Mouse (Mus musculus): Measurements from ENCODE around the gene Dscam.
"Not testable (repeated sequence)": the region's sequence is repeated elsewhere in the genome, so short reads cannot be mapped to it uniquely, and the experiment has no call there.

Dscam gene

DNA sequence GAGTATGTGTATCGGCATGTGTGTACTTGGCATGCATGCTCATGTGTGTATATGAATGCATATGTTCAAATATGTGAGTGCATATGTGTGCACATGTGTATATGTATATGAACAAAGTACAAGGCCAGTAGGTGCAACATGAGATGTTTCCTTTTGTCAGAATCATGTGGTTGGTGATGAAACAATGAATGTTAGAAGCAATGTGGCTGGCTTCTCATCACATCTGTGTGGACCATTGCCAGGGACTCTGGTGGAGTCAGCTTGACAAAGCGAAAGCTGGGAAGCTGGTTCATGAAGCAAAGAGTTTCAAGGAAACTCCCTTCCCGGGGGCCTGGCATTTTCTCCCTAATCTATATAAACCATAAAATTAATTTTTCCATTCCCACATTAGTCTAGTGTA lies 286.0 kb downstream of the Dscam start:
- DNase-seq (ENCODE audit: low spot score in 2 of 2), result not testable (repeated sequence)

DNA sequence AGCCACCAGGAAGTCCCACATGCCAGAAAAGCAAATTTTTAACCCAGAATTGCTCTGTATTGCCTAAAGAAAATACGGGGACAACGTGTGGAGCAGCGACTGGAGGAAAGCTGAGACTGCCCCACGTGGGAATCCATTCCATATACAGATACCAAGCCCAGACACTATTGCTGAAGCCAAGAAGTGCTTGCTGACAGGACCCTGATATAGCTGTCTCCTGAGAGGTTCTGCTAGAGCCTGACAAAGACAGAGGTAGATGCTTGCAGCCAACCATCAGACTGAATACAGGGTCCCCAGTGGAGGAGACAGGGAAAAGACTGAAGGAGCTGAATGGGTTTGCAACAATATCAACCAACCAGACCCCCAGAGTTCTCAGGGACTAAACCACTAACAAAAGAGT lies 293.3 kb downstream of the Dscam start:
- DNase-seq (ENCODE audit: low spot score in 2 of 2), result no peak

DNA sequence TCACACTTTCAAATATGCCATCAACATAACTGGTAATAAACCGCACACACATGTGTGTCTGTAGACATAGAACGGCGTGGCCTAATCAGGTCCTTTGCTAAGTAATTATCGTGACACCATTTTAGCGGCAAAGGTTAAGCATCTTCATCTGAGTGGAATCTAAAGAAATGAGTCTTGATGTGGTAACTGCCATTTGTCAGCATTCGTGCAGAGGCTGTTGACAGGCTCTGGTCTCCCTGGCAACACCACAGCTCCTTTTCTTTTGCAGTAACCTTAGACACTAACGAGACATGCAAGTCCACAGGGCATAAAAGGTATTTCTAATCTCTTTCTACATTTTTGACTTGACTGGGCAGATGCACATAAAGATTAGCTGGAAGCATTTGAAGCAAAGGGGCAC lies 297.8 kb downstream of the Dscam start:
- no peak for DNase-seq (ENCODE audit: low spot score in 2 of 2)

DNA sequence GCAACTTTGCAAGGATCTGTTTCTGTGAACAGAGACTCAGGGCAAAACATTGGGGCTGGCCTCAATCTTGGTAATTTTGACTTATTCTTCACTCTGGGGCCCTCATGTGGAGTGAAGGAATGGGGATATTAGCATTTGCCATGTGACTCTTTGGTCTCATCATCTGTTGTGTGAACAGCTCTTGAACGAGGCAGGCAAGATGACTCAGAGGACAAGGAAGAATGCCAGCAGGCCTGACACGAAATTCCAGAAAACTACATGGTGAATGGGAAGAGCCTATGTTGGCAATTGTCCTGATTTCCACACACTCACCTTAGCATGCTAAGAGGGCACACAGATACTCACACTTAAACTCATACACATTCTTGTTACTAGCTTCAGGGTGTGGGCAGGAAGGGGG lies 313.0 kb downstream of the Dscam start:
- DNase-seq (ENCODE audit: low spot score in 2 of 2), result no peak

DNA sequence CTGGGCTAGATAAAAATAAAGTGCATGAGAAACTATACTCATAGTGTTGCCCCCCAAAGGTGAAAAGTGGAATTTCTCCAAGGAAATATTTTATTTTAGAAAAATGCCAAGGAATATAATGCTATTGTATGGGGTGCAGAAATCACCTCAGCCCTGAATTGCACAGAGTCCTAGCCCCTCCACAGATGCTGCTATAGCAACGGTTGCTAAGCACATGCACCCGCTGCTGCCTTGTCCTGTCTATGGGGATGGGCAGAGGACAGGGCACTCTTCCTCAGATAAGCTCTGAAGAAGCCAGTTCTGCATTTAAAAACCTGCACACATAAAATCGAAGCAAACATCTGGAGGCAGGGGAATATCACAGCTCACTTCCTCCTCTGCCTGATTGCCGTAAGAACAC lies 315.5 kb downstream of the Dscam start:
- DNase-seq (ENCODE audit: low spot score in 2 of 2), result no peak

DNA sequence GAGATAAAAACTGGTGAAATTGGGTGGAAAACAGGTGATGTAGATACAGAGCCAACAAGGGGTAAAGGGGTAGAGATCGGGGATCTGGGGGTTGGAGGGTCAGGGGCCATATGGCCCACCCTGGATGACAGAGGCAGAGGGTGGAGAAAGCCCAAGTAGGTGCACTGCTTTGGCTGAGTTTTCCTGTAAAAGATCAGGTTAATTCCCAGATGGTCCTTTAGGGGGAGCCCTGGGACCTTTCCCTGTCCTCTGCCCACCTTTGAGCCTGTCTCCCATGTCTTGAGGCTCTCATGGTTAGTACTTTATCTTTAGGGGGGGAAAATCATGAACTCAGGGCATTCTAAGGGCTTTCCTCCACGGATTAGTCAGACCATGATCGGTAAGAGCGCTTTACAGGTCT lies 318.2 kb downstream of the Dscam start:
- DNase-seq (ENCODE audit: low spot score in 2 of 2), result no peak

DNA sequence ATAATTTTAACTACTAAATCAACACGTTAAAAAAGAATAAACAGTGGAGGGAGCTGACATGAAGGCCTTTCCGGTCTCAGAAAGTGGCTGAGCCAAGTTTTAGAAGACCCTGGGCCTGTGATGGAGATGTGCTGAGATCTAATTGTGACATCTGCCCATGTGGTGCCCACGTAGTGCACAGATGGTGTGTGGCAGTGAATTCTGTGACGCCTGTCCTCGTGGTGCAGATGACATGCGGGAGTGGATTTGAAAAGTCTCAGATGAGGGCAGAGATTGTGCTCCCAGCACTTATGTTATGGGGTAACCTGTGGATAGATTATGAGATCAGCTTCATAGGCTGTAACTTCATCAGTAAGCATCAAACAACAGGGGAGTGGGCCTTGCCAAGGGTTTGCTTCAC lies 321.6 kb downstream of the Dscam start:
- no peak for DNase-seq (ENCODE audit: low spot score in 2 of 2)

DNA sequence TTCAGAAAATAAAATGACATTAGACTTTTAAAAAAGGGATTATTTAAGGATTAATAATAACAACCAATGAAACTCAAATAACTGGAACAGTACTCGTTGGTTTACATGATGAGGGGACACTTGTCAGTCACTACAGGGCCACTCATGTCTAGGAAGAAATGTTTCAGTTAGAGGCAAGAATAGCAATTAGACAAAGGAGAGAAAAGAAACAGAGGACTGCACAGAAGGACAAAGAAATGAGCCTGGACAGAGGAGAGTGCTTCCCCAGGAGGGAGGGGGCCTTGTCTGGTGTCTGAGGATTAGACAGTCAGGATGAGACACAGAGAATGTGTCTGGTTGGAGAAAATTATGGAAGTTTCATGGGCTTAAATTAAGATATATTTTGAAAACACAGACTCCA lies 324.0 kb downstream of the Dscam start:
- DNase-seq (ENCODE audit: low spot score in 2 of 2), result no peak

DNA sequence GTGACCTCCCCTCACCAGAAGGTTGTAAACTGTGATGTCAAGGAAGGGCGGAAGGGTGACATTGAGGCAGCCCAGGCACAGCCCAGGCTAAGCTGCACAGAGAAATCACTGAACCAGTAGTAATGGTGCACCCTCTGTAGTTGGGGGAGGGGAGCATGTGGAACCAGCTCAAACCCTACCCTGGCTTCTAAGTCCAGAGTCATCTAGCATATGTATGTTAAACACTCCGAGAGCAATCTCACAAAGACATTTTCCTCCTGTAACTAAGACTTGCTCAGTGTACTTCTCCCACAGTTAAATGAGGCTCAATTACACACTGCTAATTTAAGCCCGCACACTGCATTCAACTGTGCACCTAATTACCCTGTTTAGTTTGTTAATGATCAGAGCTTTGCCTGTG lies 324.4 kb downstream of the Dscam start:
- DNase-seq (ENCODE audit: low spot score in 2 of 2), result no peak

DNA sequence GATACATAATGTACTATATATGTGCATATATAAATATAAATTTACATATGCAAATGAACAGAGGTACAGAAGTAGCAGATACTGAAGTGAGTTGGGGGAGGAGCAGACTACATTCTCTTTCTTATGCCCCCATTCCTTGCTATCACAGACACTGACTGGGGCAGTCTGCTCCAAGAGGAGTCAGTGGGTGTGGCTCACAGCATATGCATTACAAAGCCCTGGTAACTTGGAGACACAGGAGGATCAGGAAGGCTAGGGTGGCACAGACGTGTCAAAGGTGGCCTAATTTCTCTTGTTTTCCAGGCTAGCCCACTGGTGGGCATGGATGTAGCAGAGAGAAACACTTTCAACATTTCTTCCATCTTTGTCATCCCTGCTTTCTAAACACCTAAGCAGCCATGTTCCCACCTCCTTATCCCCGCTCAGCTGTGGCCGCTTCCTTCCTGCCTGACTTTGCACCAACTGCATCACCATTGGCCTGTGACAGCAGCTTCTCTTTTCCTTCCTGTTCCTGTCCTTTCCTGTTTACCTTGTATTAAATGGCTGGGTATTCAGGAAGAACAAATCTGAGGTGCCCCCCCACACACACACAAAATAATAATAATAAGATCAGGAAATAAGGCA lies 325.0 kb downstream of the Dscam start:
- no peak for DNase-seq (ENCODE audit: low spot score in 2 of 2)

DNA sequence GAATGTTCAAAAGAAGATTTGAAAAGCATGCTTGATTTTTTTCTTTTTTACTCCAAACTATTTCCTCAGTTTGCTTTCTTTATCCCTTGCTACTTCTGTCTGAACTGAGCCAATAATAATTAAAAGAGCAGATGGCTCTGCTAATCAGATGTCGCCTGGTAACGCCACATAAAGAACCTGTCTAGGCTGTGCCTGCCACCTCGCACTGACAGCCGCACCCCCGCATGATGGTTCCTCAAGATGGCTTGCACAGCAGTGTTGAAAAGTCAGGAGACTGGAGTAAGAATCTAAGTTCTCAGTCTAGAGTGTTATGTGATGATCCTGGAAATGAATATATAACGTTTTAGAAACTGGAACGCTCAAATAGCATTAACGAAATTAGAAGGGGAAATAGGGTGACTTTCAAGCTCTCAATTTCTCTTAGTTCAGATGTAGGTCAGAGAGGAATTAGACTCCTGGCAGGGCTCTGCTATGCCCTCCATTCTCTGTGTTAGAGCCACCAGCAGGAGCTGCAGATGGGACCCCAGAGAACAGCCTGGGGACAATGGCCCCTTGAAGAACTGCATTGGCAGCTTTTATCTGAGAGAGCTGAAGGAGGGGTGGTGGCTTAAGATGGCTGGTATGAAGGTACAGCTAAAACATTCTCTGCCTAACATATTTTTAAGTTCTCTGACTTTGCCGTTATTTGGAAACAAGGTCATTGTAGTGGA lies 326.7 kb downstream of the Dscam start:
- no peak for DNase-seq (ENCODE audit: low spot score in 2 of 2)

DNA sequence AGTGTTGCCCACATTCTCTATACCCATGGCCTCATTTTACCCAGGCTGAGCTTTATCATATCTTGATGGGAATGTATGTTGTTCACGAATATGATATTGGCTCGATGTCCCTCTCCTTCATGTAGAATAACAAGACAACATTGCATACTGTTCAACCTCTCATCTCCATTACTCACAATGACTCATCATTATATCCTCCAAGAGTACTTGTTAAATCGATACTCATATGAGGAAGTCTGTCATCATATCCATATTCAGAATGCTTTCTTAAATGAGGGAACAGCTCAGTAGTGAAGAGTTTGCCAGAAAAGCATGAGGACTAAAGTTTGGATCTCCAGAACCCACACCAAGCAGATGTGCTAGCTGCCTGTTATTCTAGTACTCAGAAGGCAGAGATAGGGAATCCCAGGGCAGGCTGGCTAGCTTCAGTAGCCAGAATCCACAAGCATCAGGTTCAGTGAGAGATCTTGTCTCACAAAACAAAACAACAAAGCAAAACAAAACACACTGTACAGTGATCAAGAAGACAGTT lies 327.7 kb downstream of the Dscam start:
- peak in 1 of 2 experiments; percentile 1 for DNase-seq (ENCODE audit: low spot score in 2 of 2)

DNA sequence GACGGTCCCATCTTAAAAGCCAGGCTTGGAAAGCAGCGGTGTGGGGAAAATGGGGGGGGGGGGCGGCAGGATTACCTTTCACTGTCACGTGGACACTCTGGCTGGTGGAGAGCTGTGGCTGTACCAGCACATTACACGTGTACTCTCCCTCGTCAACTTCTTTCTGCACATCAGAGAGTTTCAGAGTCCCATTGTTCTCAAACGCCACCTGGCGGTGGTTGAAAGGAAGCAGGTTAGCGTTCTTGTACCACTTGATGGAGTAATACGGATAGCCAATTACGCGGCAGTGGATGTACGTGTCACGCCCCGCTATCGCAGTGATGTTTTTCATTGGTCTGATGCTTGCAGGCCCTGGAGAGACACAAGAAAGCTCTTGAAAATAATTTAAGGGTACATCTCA lies 350.9 kb downstream of the Dscam start:
- DNase-seq (ENCODE audit: low spot score in 2 of 2), result peak; percentile 37 to 64

DNA sequence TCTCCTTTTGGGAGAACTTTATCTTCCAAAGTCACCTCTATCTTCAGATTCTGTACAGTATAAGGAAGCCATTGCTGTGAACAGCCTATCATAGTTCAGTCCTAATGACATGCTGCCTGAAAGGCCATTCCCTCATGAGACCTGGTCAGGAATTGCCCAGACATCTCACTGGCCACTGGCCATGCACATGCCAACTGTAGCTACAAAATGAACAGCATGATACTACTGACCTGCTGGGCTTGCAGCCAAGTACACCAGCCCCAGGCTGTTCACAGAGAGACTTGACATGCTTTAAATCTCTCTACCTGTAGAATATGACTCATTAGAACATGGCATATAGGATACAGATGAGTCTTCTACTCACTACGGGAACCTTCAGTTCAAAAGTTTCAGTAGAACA lies 364.3 kb downstream of the Dscam start:
- no peak for DNase-seq (ENCODE audit: low spot score in 2 of 2)

DNA sequence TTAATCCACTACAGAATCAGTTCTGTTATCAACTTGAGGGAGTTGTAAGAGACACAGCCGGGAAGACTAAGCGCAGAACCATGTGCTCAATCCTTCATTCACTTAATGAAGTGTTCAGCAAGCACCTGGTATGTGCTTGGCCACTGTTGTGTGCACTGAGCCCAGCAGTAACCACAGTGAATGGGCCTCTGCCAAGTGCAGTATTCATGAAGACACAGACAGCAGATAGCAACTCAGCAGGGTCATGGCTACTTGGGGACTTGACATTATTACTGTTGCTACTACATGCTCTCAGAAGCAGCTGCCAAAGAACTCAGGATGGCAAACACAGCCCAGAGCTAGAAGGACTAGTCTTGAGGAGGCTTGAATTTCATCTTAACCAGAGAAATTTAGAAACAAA lies 367.9 kb downstream of the Dscam start:
- no peak for DNase-seq (ENCODE audit: low spot score in 2 of 2)

DNA sequence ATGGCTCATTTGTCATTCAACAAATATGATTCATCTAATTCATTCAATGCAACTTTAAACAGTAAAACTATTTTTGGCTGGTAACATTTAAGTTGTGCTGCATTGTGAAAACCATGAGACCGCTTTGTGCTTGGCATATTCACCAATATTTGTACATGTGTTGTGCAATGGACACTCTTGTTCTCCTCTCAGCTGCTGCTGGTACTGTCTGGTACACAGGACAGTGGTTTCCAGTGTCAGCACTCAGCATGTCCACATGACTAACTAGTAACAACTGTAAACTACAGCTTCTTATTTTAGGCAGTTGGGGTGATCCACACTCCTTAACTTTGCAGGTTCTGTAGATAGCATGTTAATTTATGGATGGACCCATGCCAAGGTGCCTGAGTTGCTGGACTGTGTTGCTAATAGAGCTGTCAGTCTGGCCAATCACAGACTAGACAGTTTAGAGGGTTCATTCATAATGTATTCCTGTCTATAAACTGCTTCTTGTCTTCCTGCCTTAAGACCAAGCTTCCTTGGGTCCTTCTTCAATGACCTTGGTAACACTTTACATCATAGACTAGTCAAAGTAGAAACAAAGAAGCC lies 368.8 kb downstream of the Dscam start:
- no peak for DNase-seq (ENCODE audit: low spot score in 2 of 2)

DNA sequence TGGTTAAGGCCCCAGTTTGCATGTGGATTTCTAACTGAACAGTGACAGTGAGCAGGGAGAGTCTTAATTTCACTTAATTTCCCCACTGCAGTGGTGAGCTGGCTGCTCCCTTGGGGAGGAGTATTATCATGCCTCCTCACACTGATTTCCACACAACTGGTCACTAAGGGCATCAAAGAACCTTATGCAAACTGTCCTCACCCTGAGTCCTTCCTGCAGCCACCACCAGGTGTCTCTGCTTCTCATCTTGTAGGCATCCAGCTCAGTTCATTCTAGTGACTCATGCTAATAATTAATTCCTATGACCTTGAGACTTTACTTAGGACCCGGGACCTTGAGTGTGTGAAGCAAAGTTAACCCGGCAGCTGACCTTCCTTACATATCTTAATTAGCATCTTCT lies 375.1 kb downstream of the Dscam start:
- DNase-seq (ENCODE audit: low spot score in 2 of 2), result no peak

DNA sequence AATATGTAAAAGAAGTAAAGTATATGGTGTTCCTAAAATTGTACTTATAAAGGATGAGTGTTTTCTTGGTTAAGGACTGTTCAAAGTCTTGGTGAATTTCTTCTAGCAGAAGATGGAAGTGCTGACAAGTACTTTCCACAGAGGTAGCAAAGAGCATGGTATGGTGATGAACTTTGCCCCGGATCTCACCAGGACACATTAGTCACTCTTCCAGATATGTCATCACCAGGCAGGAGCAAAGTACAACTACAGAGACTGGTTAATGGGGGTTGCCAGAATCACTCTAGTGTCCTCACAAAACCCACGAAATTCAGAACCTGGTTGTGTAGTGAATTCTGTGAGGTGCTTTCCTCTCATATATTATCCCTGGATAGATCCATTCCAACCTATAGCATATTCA lies 379.2 kb downstream of the Dscam start:
- no peak for DNase-seq (ENCODE audit: low spot score in 2 of 2)

DNA sequence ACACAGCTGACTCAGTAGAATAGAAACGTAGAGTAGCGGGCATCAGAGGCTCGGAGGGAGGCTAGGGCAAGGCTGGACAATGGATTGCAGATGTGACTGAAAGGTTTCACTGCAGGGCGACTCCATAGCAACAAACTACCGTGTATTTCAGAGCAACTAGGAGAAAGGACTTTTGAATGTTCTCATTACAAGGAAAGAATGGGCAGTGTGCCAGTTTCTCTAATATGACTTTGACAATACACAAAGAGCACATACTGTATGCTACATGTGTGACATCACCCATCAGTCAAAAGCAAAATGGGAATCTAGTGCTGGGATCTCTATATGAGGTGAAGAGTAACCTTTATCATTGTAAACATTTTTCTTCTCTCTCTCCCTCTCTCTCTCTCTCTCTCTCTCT lies 382.3 kb downstream of the Dscam start:
- no peak for DNase-seq (ENCODE audit: low spot score in 2 of 2)

DNA sequence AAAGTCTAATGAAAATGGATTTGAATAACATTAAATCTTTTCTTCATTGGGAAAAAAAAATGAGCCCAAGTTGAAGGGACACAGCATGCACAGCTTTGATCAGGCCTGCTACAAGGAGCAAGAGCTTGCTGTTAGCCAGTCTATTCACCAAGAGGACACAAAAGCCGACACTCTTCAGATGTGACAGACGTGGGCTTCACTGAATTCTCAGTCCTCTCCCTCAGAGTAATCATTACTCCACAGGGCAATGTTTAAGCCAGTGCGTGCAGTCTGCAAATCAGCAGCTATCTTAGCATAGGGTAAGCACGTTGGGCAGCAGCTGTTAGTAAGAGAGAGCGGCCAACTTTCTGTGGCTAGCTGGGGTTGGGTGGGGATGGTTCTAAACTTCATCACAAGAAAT lies 391.5 kb downstream of the Dscam start:
- DNase-seq (ENCODE audit: low spot score in 2 of 2), result no peak

DNA sequence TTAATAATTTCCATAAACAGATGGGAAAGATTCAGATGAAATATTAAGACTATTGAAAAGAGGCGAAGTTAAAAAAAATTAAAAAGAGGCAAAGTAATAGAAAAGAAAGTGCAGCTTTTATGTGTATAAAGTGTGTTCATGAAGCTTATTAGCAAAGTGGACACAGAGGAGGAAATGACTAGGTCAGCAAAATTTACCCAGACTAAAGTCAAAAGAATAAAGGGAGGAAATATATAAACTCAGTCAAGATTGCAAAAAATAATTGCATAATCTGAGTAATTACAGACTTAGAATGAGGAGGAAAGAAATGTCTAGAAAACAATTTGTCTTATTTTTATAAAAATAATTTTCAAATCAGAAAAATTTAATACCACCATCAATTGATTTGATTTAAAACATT lies 396.3 kb downstream of the Dscam start:
- DNase-seq (ENCODE audit: low spot score in 2 of 2), result no peak

DNA sequence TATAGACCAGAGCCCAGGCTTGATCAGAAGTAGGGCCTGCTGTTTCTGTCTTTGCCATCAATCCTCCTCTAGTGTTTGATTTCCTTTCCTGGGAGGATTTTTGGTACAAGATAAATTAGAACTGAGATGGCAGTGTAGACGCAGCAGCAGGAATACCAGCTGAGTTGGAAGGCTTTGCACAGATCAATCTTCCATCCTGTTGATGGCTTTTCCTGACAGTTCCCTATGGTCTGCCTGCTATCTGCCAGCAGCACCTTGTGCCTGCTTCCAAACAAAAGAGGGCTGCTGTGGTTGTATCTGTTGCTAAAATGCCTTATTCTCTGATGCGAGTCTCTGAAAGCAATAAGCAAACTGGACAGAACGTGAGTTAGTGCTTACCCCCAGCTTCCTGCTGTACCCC lies 402.6 kb downstream of the Dscam start:
- no peak for DNase-seq (ENCODE audit: low spot score in 2 of 2)

DNA sequence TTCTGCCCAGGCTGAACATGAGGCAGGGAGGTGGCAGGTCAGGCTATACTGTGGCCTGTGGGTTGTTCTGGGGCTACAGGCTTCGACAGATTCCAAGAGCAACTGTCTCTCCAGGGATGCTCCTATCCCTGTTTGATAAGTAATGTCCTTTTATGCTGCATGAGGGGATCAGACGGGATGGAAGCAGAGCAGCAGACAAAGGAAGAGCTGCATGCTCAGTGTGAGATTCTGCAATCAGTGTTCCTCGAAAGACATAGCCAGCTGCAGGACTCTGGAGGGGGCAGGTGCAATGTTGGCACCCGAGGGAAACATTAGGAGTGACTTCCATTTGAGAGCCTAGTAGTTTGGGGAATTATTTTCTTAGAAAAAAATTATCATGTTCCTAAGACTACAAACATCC lies 403.0 kb downstream of the Dscam start:
- DNase-seq (ENCODE audit: low spot score in 2 of 2), result no peak

Measured in urinary bladder, postnatal 4 days (tissue).